Mouse (Mus musculus) erythroblast, adult 5-6 weeks (primary cell): Measurements from ENCODE around the gene Amtn. TPM values are rescaled to one million over a fixed set of nuclear protein-coding genes. Genes with fewer than 3 reads are reported as not detected.
A peak's percentile ranks its signal among the peaks of the same experiment; 100 is the strongest.
"Not testable (repeated sequence)": the region's sequence is repeated elsewhere in the genome, so short reads cannot be mapped to it uniquely, and the experiment has no call there.

Source experiments
- ATAC-seq: replicated peaks from 2 replicates; pipeline ENCODE4 v1.8.0; 2016; ENCODE audit warnings: moderate number of reproducible peaks, mild to moderate bottlenecking, moderate TSS enrichment, inconsistent platforms; ENCODE audit not compliant: poor library complexity, low FRiP score, severe bottlenecking
- total RNA-seq, 2 experiments: library from RNA; stranded (forward) in 1 of 2; stranded (reverse) in 1 of 2; fragments of 150-400 nt in 1 of 2; fragments of 200-764, 138-1000 nt in 1 of 2; gene quantifications; 2 replicates each; pipeline versions ENCODE4 v1.2.3 to v1.2.4; 2015 to 2017; ENCODE audit warnings: low replicate concordance in 2 of 2

The Amtn gene
- not detected in 2 replicates for total RNA-seq (2015; ENCODE audit: low replicate concordance)
- total RNA-seq (2017; ENCODE audit: low replicate concordance): not detected in 2 replicates

DNA sequence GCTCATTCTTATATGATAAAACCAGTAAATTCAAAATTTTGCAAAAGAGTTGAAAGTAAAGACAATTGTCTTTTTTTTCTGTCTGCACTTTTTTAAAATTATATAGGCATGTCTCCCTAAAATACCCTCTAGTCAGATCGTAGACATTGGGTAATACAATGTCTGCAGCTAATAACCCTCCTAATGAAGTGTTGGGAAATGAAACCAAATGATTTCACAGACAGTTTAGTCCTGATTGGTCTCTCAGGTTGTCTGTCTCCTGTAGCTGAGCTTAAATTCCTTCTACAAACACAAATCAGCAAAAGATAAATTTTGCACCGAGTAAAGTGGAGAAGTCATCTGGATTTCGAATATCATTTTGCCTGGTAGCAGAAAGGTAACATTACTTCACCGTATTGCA, at the start of gene Amtn:
Gene Amtn, plus strand, starts transcription at position 301 of the 400 bp plus-strand sequence.
- no peak for ATAC-seq

DNA sequence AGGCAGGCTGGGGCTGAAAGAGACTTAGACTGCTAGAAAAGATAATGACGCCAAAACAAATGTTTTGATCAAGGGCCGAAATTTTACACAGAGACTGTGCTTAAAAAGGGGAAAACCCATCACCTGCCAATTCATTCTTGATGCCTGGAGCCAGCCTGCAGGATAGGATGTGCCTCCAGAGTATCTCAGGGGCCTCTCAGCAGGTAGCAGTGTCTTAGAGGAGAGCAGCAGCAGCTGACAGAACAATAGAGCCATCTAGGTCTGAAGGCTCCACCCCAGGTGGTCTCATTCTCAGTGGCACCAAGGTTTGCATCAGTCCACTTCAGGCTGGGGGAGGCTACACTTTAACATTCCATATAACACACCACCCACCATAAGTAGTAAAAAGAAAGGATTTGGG, 27.4 kb upstream of the Amtn start:
- not testable (repeated sequence) for ATAC-seq

DNA sequence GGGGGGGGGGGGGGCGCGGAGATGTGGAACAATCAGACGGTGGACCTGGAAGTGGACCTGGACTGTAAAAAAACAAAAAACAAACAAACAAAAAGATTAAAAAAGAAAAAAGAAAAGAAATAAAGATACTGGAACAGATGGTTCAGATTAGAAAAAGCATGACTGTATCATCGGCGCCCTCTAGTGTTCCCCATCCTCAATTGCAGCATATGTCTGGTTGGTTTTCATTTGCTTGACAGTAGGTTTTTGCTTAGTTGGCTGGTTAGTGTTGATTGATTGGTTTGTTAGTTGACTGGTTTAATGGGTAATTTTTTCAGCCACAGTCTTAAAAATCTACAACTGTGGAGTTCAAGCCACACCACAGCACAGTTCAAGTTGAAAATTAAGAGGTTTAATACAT, 11.1 kb upstream of the Amtn start:
- no peak for ATAC-seq

DNA sequence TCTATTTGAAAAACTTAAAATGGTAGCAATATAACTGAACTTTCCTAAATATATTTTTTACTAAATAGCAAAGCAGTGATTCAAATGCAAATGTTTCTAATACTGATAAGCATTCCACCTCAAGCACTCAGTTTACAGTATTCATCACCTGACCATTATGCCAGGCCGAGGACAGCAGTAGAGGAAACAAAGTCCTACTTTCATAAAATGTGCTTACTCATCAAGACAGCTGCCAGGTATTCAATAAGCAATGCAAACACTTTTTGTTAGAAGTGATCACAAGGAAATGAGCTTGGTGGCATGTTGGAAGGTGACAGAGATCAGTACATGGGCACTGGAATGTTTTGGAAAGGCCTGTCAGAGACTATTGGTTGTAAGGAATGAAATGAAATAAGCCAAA, 9.0 kb upstream of the Amtn start:
- no peak for ATAC-seq

DNA sequence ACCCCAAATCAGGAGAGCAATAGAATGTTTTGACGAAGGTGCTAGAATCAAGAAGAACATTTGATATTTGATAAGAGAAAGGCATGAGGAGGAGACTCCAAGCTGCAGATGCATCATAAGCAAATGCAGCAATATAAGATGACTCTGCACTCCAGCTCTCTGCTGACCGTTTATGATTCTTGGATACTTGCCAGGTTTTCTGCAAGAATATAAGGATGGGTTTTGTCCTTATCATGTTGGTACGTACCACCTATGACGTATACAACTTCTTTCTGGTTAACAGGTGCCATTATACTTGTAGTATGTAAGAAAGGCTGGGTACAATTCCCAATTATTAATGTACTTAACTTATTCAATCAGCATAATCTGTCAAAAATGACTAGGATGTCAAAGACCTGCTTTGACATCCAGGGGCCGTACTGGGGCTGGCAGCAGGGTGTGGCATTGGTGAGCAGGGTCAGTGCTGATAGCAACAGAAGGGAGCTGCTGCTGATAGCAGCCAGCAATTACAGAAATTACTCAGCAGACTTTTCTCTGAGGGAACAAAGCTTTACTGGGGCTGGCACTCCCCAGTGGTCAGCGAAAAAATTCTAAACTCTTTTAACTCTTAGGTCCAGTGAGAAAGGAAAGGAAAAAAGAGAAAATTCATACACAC, 5.2 kb upstream of the Amtn start:
- 0 out of 2 replicates have a peak, but pooled peaks have one; percentile 64 for ATAC-seq

DNA sequence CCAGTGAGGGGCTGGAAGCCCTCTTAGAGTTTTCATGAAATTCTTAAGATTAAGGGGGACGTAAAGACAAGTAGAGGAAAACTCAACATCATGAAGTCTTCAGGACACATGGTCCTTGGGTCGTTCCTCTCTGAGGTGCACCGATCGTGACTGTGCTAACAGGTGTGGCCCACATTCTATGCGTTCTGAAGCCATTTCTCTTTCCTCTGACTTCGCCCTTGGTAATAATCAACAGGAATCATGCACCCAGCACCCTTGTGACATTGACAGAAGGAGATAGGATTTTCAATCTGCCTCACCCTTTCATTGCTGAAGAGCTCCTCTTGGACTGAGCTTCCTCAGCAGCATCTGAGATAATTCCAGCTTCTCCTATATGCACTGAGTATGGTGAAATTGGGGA, 3.3 kb upstream of the Amtn start:
- ATAC-seq: no peak

DNA sequence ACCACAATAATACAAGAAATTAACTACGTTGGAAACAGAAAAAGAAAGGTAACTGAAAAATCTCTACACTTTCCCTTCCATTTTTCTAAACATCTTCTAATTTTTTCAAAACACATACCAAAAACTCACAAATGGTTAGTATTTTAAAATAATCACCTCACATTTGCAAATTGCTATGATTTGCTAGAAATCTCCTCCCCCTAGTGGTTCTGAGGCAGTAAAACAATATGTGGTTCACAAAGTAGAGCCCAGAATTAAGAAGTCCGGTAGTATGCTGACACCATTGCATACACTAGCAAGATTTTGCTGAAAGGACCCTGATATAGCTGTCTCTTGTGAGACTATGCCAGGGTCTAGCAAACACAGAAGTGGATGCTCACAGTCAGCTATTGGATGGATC, 16.1 kb downstream of the Amtn start:
- ATAC-seq: not testable (repeated sequence)

DNA sequence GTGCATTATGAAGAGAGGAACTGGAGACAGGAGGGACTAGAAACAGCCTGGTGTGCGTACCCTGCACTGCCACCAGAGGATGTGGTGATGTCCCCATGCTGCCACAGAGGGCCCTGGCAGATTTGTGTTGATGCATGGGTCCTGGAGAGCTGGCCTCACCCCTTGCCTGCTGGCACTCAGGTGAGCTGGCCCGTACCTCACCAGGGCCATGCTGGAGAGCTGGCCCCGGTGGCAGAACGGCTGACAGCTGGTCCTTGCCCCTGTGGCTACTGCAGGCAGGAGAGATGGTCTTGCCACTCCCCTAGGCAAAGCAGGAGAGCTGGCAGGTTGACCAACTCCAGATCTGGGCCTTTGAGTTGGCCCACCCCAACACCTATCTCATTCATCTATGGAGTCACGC, 22.7 kb downstream of the Amtn start:
- no peak for ATAC-seq

DNA sequence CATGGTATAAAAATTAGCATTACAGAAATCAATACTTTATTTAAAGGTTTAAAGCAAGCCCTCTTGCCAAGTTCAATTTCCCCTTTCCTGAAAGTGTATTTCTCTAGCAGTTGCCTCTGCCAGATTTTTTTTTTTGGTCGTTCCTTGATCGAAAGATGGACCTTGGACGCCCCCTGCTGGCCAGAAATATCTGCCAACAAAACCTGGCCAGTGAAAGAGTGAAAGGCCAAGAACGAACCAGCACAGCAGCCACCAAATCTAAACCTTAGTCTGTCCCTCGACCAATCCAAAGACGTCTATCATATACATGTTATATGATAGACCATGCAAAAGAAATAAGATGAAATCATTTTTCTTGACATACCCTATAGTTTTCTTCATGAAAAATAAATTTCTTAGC, 23.9 kb downstream of the Amtn start:
- no peak for ATAC-seq

DNA sequence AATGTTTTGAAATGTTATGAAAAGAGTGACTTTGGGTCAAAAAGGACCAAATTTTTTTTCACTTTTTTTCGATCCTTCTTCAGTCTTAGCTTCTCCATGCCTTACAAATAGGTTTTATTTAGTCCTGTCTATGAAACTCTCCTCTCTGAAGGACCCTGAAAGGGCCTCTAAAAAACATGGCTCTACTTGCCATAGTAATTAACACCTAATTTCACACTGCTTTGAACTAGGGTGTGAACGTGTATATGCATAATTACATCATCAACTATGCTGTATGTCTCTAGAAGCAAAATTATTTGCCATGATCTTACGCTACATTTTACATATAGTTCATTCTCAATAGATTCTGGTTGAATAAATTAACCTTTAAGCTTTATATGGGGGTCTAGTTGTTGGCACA, 25.6 kb downstream of the Amtn start:
- no peak for ATAC-seq

DNA sequence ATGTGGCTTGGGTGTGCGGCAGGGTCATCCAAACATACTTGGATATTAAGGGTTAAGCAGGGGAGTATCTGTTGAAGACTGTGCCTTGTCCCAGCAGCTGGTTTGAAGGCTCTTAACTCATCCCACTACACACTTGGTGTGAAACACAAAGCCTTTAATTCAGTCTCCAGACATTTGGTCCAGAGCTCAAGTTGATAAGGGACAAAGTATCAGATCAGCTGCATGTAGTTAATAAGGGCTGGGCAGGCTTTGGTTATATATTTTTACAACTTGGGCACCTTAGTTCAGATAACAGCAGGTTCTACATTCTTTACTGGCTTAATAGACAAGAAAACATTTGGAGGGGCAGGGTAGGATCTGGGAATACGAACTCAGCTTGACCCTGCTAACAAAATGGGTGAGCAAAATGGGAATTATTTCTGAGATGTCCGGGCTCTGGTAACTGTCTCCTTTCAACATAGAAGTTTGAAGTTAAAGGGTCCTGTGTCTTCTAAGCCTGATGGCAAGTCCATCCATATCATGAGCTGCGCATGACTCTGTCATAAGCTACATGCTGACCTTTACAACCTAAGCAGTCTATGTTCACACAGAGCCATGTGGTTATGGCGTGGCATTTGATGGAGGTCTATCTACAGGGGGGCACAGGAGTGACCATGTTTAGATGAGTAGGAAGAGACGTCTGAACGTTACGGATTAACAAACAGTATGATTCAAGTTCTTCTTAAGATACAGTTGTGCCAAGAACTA, 44.6 kb downstream of the Amtn start:
- ATAC-seq: no peak

DNA sequence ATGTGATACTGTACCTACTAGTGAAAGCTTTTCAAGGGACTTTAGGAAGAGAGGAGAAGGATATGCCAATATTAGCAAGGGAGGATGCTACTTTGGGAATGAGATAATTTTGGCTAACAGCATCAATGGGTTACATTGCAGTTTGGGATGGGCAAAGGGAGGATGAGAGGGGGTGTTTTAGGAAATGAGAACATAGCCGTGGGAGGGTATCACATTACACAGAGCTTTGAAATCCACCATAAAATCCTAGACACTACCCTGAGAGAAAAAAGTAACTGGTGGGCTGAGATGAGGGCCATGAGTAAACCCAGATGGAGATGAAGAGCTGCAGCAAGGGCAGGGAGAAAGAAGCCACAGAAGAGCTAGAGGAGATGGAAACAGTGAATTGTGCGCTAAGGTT, 49.0 kb downstream of the Amtn start:
- not testable (repeated sequence) for ATAC-seq

DNA sequence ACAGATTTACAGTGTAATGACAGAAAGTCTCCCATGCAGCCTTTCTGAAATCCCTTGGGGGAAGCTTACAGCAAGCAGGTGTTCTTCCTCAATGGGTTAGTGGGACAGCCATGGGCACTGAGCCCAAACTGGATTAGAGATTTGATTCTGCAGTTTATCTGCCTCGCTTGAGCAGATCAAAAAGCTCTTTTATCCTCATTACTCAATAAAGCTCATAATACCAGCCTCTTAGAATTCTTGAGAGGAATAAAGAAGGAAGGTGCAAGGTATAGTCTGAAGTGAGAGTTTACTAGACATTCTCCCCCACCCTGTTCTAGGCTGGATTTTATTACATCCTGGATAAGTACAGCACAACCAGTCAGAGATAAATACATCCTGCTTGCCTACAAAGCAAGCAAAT, 50.8 kb downstream of the Amtn start:
- no peak for ATAC-seq

Other genes with a start within 250 kb of the Amtn start
- not detected in 2 replicates for gene Gm11115, start 222.0 kb upstream of the Amtn start, total RNA-seq (2015; ENCODE audit: low replicate concordance)
- gene Gm11115, start 222.0 kb upstream of the Amtn start, total RNA-seq (2017; ENCODE audit: low replicate concordance): not detected in 2 replicates
- gene Gm7714, start 107.2 kb upstream of the Amtn start, total RNA-seq (2015; ENCODE audit: low replicate concordance): not detected in 2 replicates
- not detected in 2 replicates for gene Gm7714, start 107.2 kb upstream of the Amtn start, total RNA-seq (2017; ENCODE audit: low replicate concordance)
- gene Prol1, start 58.8 kb upstream of the Amtn start, total RNA-seq (2015; ENCODE audit: low replicate concordance): not detected in 2 replicates
- gene Prol1, start 58.8 kb upstream of the Amtn start, total RNA-seq (2017; ENCODE audit: low replicate concordance): not detected in 2 replicates
- gene Ambn, start 79.9 kb downstream of the Amtn start, total RNA-seq (2015; ENCODE audit: low replicate concordance): not detected in 2 replicates
- gene Ambn, start 79.9 kb downstream of the Amtn start, total RNA-seq (2017; ENCODE audit: low replicate concordance): not detected in 2 replicates
- not detected in 2 replicates for gene Enam, start 111.9 kb downstream of the Amtn start, total RNA-seq (2015; ENCODE audit: low replicate concordance)
- gene Enam, start 111.9 kb downstream of the Amtn start, total RNA-seq (2017; ENCODE audit: low replicate concordance): not detected in 2 replicates
- gene Jchain, start 151.8 kb downstream of the Amtn start, total RNA-seq (2015; ENCODE audit: low replicate concordance): 73.6 and 78.4 TPM in 2 replicates
- 36.3 and 37.8 TPM in 2 replicates for gene Jchain, start 151.8 kb downstream of the Amtn start, total RNA-seq (2017; ENCODE audit: low replicate concordance)
- gene Utp3, start 178.4 kb downstream of the Amtn start, total RNA-seq (2015; ENCODE audit: low replicate concordance): 10.6 and 20.5 TPM in 2 replicates
- 10.9 and 11.8 TPM in 2 replicates for gene Utp3, start 178.4 kb downstream of the Amtn start, total RNA-seq (2017; ENCODE audit: low replicate concordance)
- gene Rufy3, start 188.9 kb downstream of the Amtn start, total RNA-seq (2015; ENCODE audit: low replicate concordance): 2.9 and 3.6 TPM in 2 replicates
- 3.7 and 6.7 TPM in 2 replicates for gene Rufy3, start 188.9 kb downstream of the Amtn start, total RNA-seq (2017; ENCODE audit: low replicate concordance)